Mouse (Mus musculus) spleen, adult 2 months (tissue): Measurements from ENCODE around the gene Evc.

Source experiments
- CTCF ChIP-seq: fragments of 200-500 bp; IDR thresholded peaks from 2 replicates; pipeline ENCODE4 v1.5.1; 2011; ENCODE audit warnings: mild to moderate bottlenecking, inconsistent platforms; ENCODE audit not compliant: insufficient read depth, insufficient read length, insufficient replicate concordance; ENCODE audit errors: extremely low read depth
- POLR2A ChIP-seq: fragments of 200-500 bp; IDR thresholded peaks from 2 replicates; pipeline ENCODE4 v1.6.1; 2011; ENCODE audit warnings: low read depth, low read length, inconsistent platforms

- TF ChIP-seq CTCF, result no peak
- no peak for TF ChIP-seq POLR2A
Observed at GRCm38 (mm10) chr5:37242360-37243168, 94.1 kb downstream of the Evc start.
